Mouse (Mus musculus) intestine, embryonic 14.5 days (tissue): Measurements from ENCODE around the gene Dmbt1. TPM values are rescaled to one million over a fixed set of nuclear protein-coding genes. Genes with fewer than 3 reads are reported as not detected.

Source experiments
- polyA plus RNA-seq: library from polyadenylated mRNA; unstranded; fragments of >200 nt; fragmentation: Nextera tagmentation; extraction: Ambion mirVana; gene quantifications from 2 replicates; pipeline ENCODE4 v1.2.1, GENCODE M21; 2014

The Dmbt1 gene
- polyA plus RNA-seq, 1 experiment from 2014 or later, result 78.2 TPM

Other genes with a start within 250 kb of the Dmbt1 start
- gene Plekha1, start 166.3 kb upstream of the Dmbt1 start, polyA plus RNA-seq, result 34.8 and 38.4 TPM in 2 replicates
- 15.8 and 16.7 TPM in 2 replicates for gene Htra1, start 95.9 kb upstream of the Dmbt1 start, polyA plus RNA-seq
- gene 4933402N03Rik, start 114.3 kb downstream of the Dmbt1 start, polyA plus RNA-seq, result not detected in 2 replicates
- not detected in 2 replicates for gene 5430419D17Rik, start 142.3 kb downstream of the Dmbt1 start, polyA plus RNA-seq